ENCODE assay signal across 9 mouse cellular contexts in the genomic region with DNA sequence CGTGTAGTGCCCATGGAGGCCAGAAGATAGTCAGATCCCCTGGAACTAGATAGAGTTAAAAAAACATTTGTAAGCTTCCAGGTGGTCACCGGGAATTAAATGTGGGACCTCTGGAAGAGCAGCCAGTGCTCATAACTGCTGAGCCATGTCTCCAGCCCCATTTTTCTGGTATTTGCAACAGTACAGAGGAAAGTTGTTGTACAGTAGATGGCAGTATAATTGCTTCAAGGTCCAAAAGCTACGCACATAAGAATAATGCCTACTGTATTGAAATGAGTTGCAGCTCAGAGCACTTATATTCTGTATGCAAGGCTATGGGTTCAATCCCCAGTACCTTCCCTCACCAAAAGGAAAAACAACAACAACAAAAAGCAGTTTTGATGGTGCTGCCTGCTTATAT. TPM values are rescaled to one million over a fixed set of nuclear protein-coding genes. Genes with fewer than 3 reads are reported as not detected.
DNase-seq lines count a peak whose midpoint lies in the region; ATAC-seq lines count a peak whose summit lies in the region.
"Had no signal": no experiment of that assay in that cellular context is flagged by ENCODE, and none has a peak within 500 bp of the region (broad histone marks: within the 10 kb centered on the region; RNA-seq: fewer than 3 reads in every experiment).

No protein-coding gene starts in this region.

- 58% methylated on average over 3 of the region's 3 CpGs for WGBS in heart, embryonic 13.5 days
- 80% methylated on average over 3 of the region's 3 CpGs for WGBS in hindbrain, embryonic 10.5 days
- WGBS in midbrain, embryonic 10.5 days = 93% methylated on average over 3 of the region's 3 CpGs

- DNase-seq in heart, postnatal 36 days = no peak
- DNase-seq in MEL-GATA-1-ER (ENCODE audit: extremely low read depth, low read depth) = peak; percentile 36
- no peak for DNase-seq in hindbrain, embryonic 10.5 days (ENCODE audit: low spot score)
- no peak for DNase-seq in midbrain, embryonic 10.5 days (ENCODE audit: low spot score)
- DNase-seq in spleen, postnatal 10 days (ENCODE audit: low spot score in 2 of 2) = no peak
- no peak for DNase-seq in thymus, postnatal 10 days (ENCODE audit: low spot score in 2 of 2)

- H3K36me3 ChIP-seq in heart, embryonic 13.5 days = peaks cover 32% of the 10 kb centered on the region
- peaks cover 28% of the 10 kb centered on the region for H3K36me3 ChIP-seq in hindbrain, embryonic 10.5 days
- H3K36me3 ChIP-seq in midbrain, embryonic 10.5 days = peaks cover 31% of the 10 kb centered on the region

- H3K4me3 ChIP-seq in heart, embryonic 13.5 days = peak overlapping the region; percentile 69
- peak overlapping the region; percentile 75 for H3K4me3 ChIP-seq in hindbrain, embryonic 10.5 days
- peak overlapping the region; percentile 70 for H3K4me3 ChIP-seq in midbrain, embryonic 10.5 days

- peak overlapping the region; percentile 81 for H3K9ac ChIP-seq in heart, embryonic 13.5 days

- H3K9me3 ChIP-seq in heart, embryonic 13.5 days = no peaks in the 10 kb centered on the region
- no peaks in the 10 kb centered on the region for H3K9me3 ChIP-seq in hindbrain, embryonic 10.5 days
- no peaks in the 10 kb centered on the region for H3K9me3 ChIP-seq in midbrain, embryonic 10.5 days (replicated peaks)

- intact Hi-C loops in heart, postnatal 36 days (cut with DNase I) = loop anchor here (2.0 to 5.0 kb wide), 2 partner anchors 105 to 236 kb away; a partner anchor contains a TSS

- peak overlapping the region; percentile 74 for H3K4me2 ChIP-seq in heart, embryonic 13.5 days

- ATAC-seq in heart, embryonic 13.5 days (ENCODE audit: extremely low read depth, insufficient number of reproducible peaks, low FRiP score, low TSS enrichment) = no peak
- ATAC-seq in granulocyte monocyte progenitor cell, adult 5-6 weeks (replicated peaks; ENCODE audit: poor library complexity, severe bottlenecking) = no peak

- no peak overlapping the region for H3K27ac ChIP-seq in heart, embryonic 13.5 days (replicated peaks)
- no peak overlapping the region for H3K27ac ChIP-seq in hindbrain, embryonic 10.5 days
- H3K27ac ChIP-seq in midbrain, embryonic 10.5 days (replicated peaks) = no peak overlapping the region

- H3K4me1 ChIP-seq in heart, embryonic 13.5 days = peaks cover 21% of the 10 kb centered on the region
- H3K4me1 ChIP-seq in hindbrain, embryonic 10.5 days (replicated peaks) = peaks cover 21% of the 10 kb centered on the region
- peaks cover 20% of the 10 kb centered on the region for H3K4me1 ChIP-seq in midbrain, embryonic 10.5 days

- no peaks in the 10 kb centered on the region for H3K27me3 ChIP-seq in heart, embryonic 13.5 days (replicated peaks)
- no peaks in the 10 kb centered on the region for H3K27me3 ChIP-seq in hindbrain, embryonic 10.5 days (ENCODE audit: insufficient read depth, poor library complexity, severe bottlenecking)
- no peaks in the 10 kb centered on the region for H3K27me3 ChIP-seq in midbrain, embryonic 10.5 days (ENCODE audit: low read depth, poor library complexity, severe bottlenecking)

RNA-seq across cellular contexts. Expression of a gene that starts 1.1 kb away (rescaled TPM):
- polyA plus RNA-seq in heart, embryonic 13.5 days (2015; fragmentation: Nextera tagmentation; extraction: Ambion mirVana) = 267 and 281 TPM in 2 replicates
- total RNA-seq in heart, postnatal 36 days (2021) = 100 to 1,000 TPM; 396 to 431 TPM
- polyA plus RNA-seq in hindbrain, embryonic 10.5 days (2016; fragmentation: Nextera tagmentation; extraction: Ambion mirVana) = 240 and 244 TPM in 2 replicates
- polyA plus RNA-seq in midbrain, embryonic 10.5 days (2016; fragmentation: Nextera tagmentation; extraction: Ambion mirVana) = 245 and 251 TPM in 2 replicates
- 213 and 226 TPM in 2 replicates for total RNA-seq in granulocyte monocyte progenitor cell, adult 5-6 weeks (2014; fragmentation: Nextera tagmentation)
- 145 and 266 TPM in 2 replicates for total RNA-seq in granulocyte monocyte progenitor cell, adult 5-6 weeks (2017)

RNA-seq across cellular contexts. Expression of a gene that starts 1.2 kb away (rescaled TPM):
- 9.8 and 11.5 TPM in 2 replicates for polyA plus RNA-seq in heart, embryonic 13.5 days (2015; fragmentation: Nextera tagmentation; extraction: Ambion mirVana)
- total RNA-seq in heart, postnatal 36 days (2021) = 1 to 10 TPM; 3.4 to 4.9 TPM
- polyA plus RNA-seq in hindbrain, embryonic 10.5 days (2016; fragmentation: Nextera tagmentation; extraction: Ambion mirVana) = 19.8 and 24.2 TPM in 2 replicates
- polyA plus RNA-seq in midbrain, embryonic 10.5 days (2016; fragmentation: Nextera tagmentation; extraction: Ambion mirVana) = 20.8 and 23.1 TPM in 2 replicates
- total RNA-seq in granulocyte monocyte progenitor cell, adult 5-6 weeks (2014; fragmentation: Nextera tagmentation) = 17.2 and 32.3 TPM in 2 replicates
- total RNA-seq in granulocyte monocyte progenitor cell, adult 5-6 weeks (2017) = 24.0 and 39.4 TPM in 2 replicates

RNA-seq across cellular contexts. Expression of a gene that starts 19.9 kb away (rescaled TPM):
- 7.1 and 8.2 TPM in 2 replicates for polyA plus RNA-seq in heart, embryonic 13.5 days (2015; fragmentation: Nextera tagmentation; extraction: Ambion mirVana)
- 10 to 100 TPM; 12.2 to 12.3 TPM for total RNA-seq in heart, postnatal 36 days (2021)
- polyA plus RNA-seq in hindbrain, embryonic 10.5 days (2016; fragmentation: Nextera tagmentation; extraction: Ambion mirVana) = 5.9 and 7.3 TPM in 2 replicates
- 7.3 and 8.9 TPM in 2 replicates for polyA plus RNA-seq in midbrain, embryonic 10.5 days (2016; fragmentation: Nextera tagmentation; extraction: Ambion mirVana)
- total RNA-seq in granulocyte monocyte progenitor cell, adult 5-6 weeks (2014; fragmentation: Nextera tagmentation) = 6.0 and 6.8 TPM in 2 replicates
- 4.0 and 5.3 TPM in 2 replicates for total RNA-seq in granulocyte monocyte progenitor cell, adult 5-6 weeks (2017)

RNA-seq across cellular contexts. Expression of a gene that starts 24.9 kb away (rescaled TPM):
- not detected in 2 replicates for polyA plus RNA-seq in heart, embryonic 13.5 days (2015; fragmentation: Nextera tagmentation; extraction: Ambion mirVana)
- not detected for total RNA-seq in heart, postnatal 36 days (2021)
- not detected in 2 replicates for polyA plus RNA-seq in hindbrain, embryonic 10.5 days (2016; fragmentation: Nextera tagmentation; extraction: Ambion mirVana)
- polyA plus RNA-seq in midbrain, embryonic 10.5 days (2016; fragmentation: Nextera tagmentation; extraction: Ambion mirVana) = not detected in 2 replicates
- not detected in 2 replicates for total RNA-seq in granulocyte monocyte progenitor cell, adult 5-6 weeks (2014; fragmentation: Nextera tagmentation)
- not detected in 2 replicates for total RNA-seq in granulocyte monocyte progenitor cell, adult 5-6 weeks (2017)
- polyA plus RNA-seq: large intestine, adult 2 months had no signal

RNA-seq across cellular contexts. Expression of a gene that starts 25.2 kb away (rescaled TPM):
- 3.6 and 3.8 TPM in 2 replicates for polyA plus RNA-seq in heart, embryonic 13.5 days (2015; fragmentation: Nextera tagmentation; extraction: Ambion mirVana)
- total RNA-seq in heart, postnatal 36 days (2021) = 1 to 10 TPM; 3.8 to 3.9 TPM
- 12.4 and 14.5 TPM in 2 replicates for polyA plus RNA-seq in hindbrain, embryonic 10.5 days (2016; fragmentation: Nextera tagmentation; extraction: Ambion mirVana)
- 11.0 and 15.0 TPM in 2 replicates for polyA plus RNA-seq in midbrain, embryonic 10.5 days (2016; fragmentation: Nextera tagmentation; extraction: Ambion mirVana)
- 5.7 TPM in 2 replicates for total RNA-seq in granulocyte monocyte progenitor cell, adult 5-6 weeks (2014; fragmentation: Nextera tagmentation)
- 8.1 and 8.2 TPM in 2 replicates for total RNA-seq in granulocyte monocyte progenitor cell, adult 5-6 weeks (2017)
